Mouse (Mus musculus) CH12.LX (cell line): ENCODE data around the gene Atrip. TPM values are rescaled to one million over a fixed set of nuclear protein-coding genes. Genes with fewer than 3 reads are reported as not detected.

ENCODE experiments used
- DNase-seq: peaks from one replicate; pipeline ENCODE4 v3.0.0-alpha.2; 2013; ENCODE audit errors: extremely low read depth
- H3K27ac ChIP-seq: 2 replicates; pipeline ENCODE4 v1.5.1; 2012; ENCODE audit warnings: low read depth, mild to moderate bottlenecking, control low read depth, moderate library complexity; ENCODE audit not compliant: insufficient read depth
- H3K27me3 ChIP-seq: replicated peaks from 2 replicates; pipeline ENCODE3; 2012; ENCODE audit warnings: inconsistent platforms
- H3K36me3 ChIP-seq, 2 experiments: replicated peaks in 1 of 2; 2 replicates each; pipeline versions ENCODE3 to v1.6.1; 2012; ENCODE audit warnings: inconsistent platforms in 1 of 2, low read length in 1 of 2, mild to moderate bottlenecking in 1 of 2, mixed read lengths in 1 of 2, moderate library complexity in 1 of 2; ENCODE audit not compliant: control insufficient read depth in 1 of 2, insufficient read depth in 1 of 2
- H3K4me1 ChIP-seq, 2 experiments: 2 replicates each; pipeline ENCODE4 v1.6.1; 2012; ENCODE audit warnings: inconsistent platforms in 1 of 2, moderate library complexity in 1 of 2; ENCODE audit not compliant: insufficient read depth in 2 of 2, control insufficient read depth in 1 of 2
- H3K4me2 ChIP-seq: 2 replicates; pipeline ENCODE4 v1.6.1; 2012; ENCODE audit warnings: low read depth, mild to moderate bottlenecking, control low read depth; ENCODE audit not compliant: poor library complexity, insufficient read depth, severe bottlenecking
- H3K4me3 ChIP-seq, 3 experiments: fragments of 150-350 bp in 1 of 3; sonication (generic) in 1 of 3; replicated peaks in 1 of 3; 2 replicates each; pipeline versions ENCODE3 to v1.5.1; 2011 to 2012; ENCODE audit warnings: low read depth in 2 of 3, low read length in 2 of 3, mild to moderate bottlenecking in 2 of 3, moderate library complexity in 2 of 3, control low read depth in 1 of 3, improper control_type of control experiment in 1 of 3, inconsistent platforms in 1 of 3, mixed read lengths in 1 of 3; ENCODE audit not compliant: poor library complexity in 1 of 3
- H3K79me2 ChIP-seq: replicated peaks from 2 replicates; pipeline ENCODE4 v1.6.1; 2012; ENCODE audit warnings: mild to moderate bottlenecking, moderate library complexity; ENCODE audit not compliant: control insufficient read depth, poor library complexity, insufficient read depth, severe bottlenecking; ENCODE audit errors: extremely low read depth
- H3K9ac ChIP-seq: 2 replicates; pipeline ENCODE4 v1.6.1; 2012; ENCODE audit warnings: low read depth, mild to moderate bottlenecking, control low read depth, moderate library complexity; ENCODE audit not compliant: insufficient read depth
- H3K9me3 ChIP-seq: replicated peaks from 2 replicates; pipeline ENCODE3; 2012; ENCODE audit warnings: low read length, inconsistent platforms, mixed read lengths
- BHLHE40 ChIP-seq: IDR thresholded peaks from 2 replicates; pipeline ENCODE4 v1.6.1; 2011; ENCODE audit warnings: mild to moderate bottlenecking, low read depth, low read length, improper control_type of control experiment
- CHD1 ChIP-seq: IDR thresholded peaks from 2 replicates; pipeline ENCODE4 v1.6.1; 2012; ENCODE audit warnings: low read depth, low read length, improper control_type of control experiment, inconsistent platforms
- CHD2 ChIP-seq: IDR thresholded peaks from 2 replicates; pipeline ENCODE4 v1.6.1; 2011; ENCODE audit warnings: low read length, improper control_type of control experiment
- CTCF ChIP-seq, 2 experiments: IDR thresholded peaks in 1 of 2; conservative IDR thresholded peaks in 1 of 2; 2 replicates each; pipeline ENCODE4 v1.5.1; 2011 to 2012; ENCODE audit warnings: low read depth in 2 of 2, low read length in 2 of 2, improper control_type of control experiment in 1 of 2, inconsistent platforms in 1 of 2, mild to moderate bottlenecking in 1 of 2, moderate library complexity in 1 of 2
- E2F4 ChIP-seq: IDR thresholded peaks from 2 replicates; pipeline ENCODE4 v1.6.1; 2011; ENCODE audit warnings: low read depth, low read length, improper control_type of control experiment; ENCODE audit not compliant: insufficient replicate concordance
- EP300 ChIP-seq: IDR thresholded peaks from 2 replicates; pipeline ENCODE4 v1.6.1; 2011; ENCODE audit warnings: low read length, improper control_type of control experiment
- ETS1 ChIP-seq: conservative IDR thresholded peaks from 2 replicates; pipeline ENCODE4 v1.6.1; 2012; ENCODE audit warnings: low read depth, mild to moderate bottlenecking, inconsistent platforms, low read length, improper control_type of control experiment, moderate library complexity
- GABPA ChIP-seq: IDR thresholded peaks from 2 replicates; pipeline ENCODE4 v1.6.1; 2012; ENCODE audit warnings: low read depth, low read length, improper control_type of control experiment, inconsistent platforms; ENCODE audit not compliant: insufficient replicate concordance
- HCFC1 ChIP-seq: IDR thresholded peaks from 2 replicates; pipeline ENCODE4 v1.6.1; 2012; ENCODE audit warnings: low read depth, mild to moderate bottlenecking, inconsistent platforms, low read length, improper control_type of control experiment
- JUN ChIP-seq: IDR thresholded peaks from 2 replicates; pipeline ENCODE4 v1.6.1; 2011; ENCODE audit warnings: low read depth, mild to moderate bottlenecking, low read length, improper control_type of control experiment, moderate library complexity; ENCODE audit not compliant: insufficient read depth
- KAT2A ChIP-seq: IDR thresholded peaks from 2 replicates; pipeline ENCODE4 v1.6.1; 2012; ENCODE audit warnings: low read length, improper control_type of control experiment, inconsistent platforms; ENCODE audit not compliant: insufficient replicate concordance
- MAFK ChIP-seq: IDR thresholded peaks from 2 replicates; pipeline ENCODE4 v1.6.1; 2011; ENCODE audit warnings: low read length, improper control_type of control experiment; ENCODE audit not compliant: insufficient replicate concordance
- MAZ ChIP-seq: IDR thresholded peaks from 2 replicates; pipeline ENCODE4 v1.6.1; 2012; ENCODE audit warnings: low read depth, mild to moderate bottlenecking, inconsistent platforms, low read length, improper control_type of control experiment, moderate library complexity
- MEF2A ChIP-seq: IDR thresholded peaks from 2 replicates; pipeline ENCODE4 v1.6.1; 2014; ENCODE audit warnings: low read depth, mild to moderate bottlenecking, inconsistent platforms, low read length, improper control_type of control experiment, borderline replicate concordance
- NELFE ChIP-seq: IDR thresholded peaks from 2 replicates; pipeline ENCODE4 v1.6.1; 2011; ENCODE audit warnings: low read depth, low read length, improper control_type of control experiment
- NRF1 ChIP-seq: IDR thresholded peaks from 2 replicates; pipeline ENCODE4 v1.6.1; 2014; ENCODE audit warnings: low read depth, mild to moderate bottlenecking, inconsistent platforms, low read length, improper control_type of control experiment, moderate library complexity
- PAX5 ChIP-seq: IDR thresholded peaks from 2 replicates; pipeline ENCODE4 v1.6.1; 2012; ENCODE audit warnings: low read length, inconsistent platforms, mixed read lengths
- POLR2A ChIP-seq: IDR thresholded peaks from 2 replicates; pipeline ENCODE4 v1.6.1; 2011; ENCODE audit warnings: low read depth, mild to moderate bottlenecking, improper control_type of control experiment, low read length
- RAD21 ChIP-seq: IDR thresholded peaks from 2 replicates; pipeline ENCODE4 v1.6.1; 2011; ENCODE audit warnings: low read depth, mild to moderate bottlenecking, low read length, improper control_type of control experiment, moderate library complexity
- RCOR1 ChIP-seq: conservative IDR thresholded peaks from 2 replicates; pipeline ENCODE4 v1.6.1; 2012; ENCODE audit warnings: low read depth, mild to moderate bottlenecking, inconsistent platforms, low read length, improper control_type of control experiment
- SMC3 ChIP-seq: IDR thresholded peaks from 2 replicates; pipeline ENCODE4 v1.6.1; 2011; ENCODE audit warnings: low read depth, low read length, improper control_type of control experiment
- TBP ChIP-seq: conservative IDR thresholded peaks from 2 replicates; pipeline ENCODE4 v1.6.1; 2011; ENCODE audit warnings: low read depth, low read length, improper control_type of control experiment
- TCF12 ChIP-seq: IDR thresholded peaks from 2 replicates; pipeline ENCODE4 v1.6.1; 2014; ENCODE audit warnings: low read depth, mild to moderate bottlenecking, inconsistent platforms, low read length, improper control_type of control experiment
- UBTF ChIP-seq: IDR thresholded peaks from 2 replicates; pipeline ENCODE4 v1.6.1; 2012; ENCODE audit warnings: low read depth, mild to moderate bottlenecking, inconsistent platforms, low read length, improper control_type of control experiment, moderate library complexity
- USF1 ChIP-seq: IDR thresholded peaks from 2 replicates; pipeline ENCODE4 v1.6.1; 2014; ENCODE audit warnings: low read depth, mild to moderate bottlenecking, inconsistent platforms, low read length, improper control_type of control experiment
- USF2 ChIP-seq: conservative IDR thresholded peaks from 2 replicates; pipeline ENCODE4 v1.6.1; 2011; ENCODE audit warnings: low read depth, low read length, improper control_type of control experiment
- ZC3H11A ChIP-seq: IDR thresholded peaks from 2 replicates; pipeline ENCODE4 v1.6.1; 2012; ENCODE audit warnings: low read depth, mild to moderate bottlenecking, inconsistent platforms, low read length, improper control_type of control experiment
- ZKSCAN1 ChIP-seq: IDR thresholded peaks from 2 replicates; pipeline ENCODE4 v1.6.1; 2012; ENCODE audit warnings: low read depth, inconsistent platforms, low read length, improper control_type of control experiment, borderline replicate concordance
- ZNF384 ChIP-seq: IDR thresholded peaks from 2 replicates; pipeline ENCODE4 v1.6.1; 2012; ENCODE audit warnings: low read depth, low read length, improper control_type of control experiment, inconsistent platforms
- dilution Hi-C: fragments of 300-500 bp; cut with MboI; formaldehyde crosslinking; loops from 2 replicates; pipeline ENCODE4 v1.14.3; 2020; ENCODE audit warnings: low sequenced_read_pairs; ENCODE audit not compliant: extremely low pct_unique_long_range_greater_than_20kb, extremely low pct_ligation_motif_present
- in situ Hi-C: fragments of 300-500 bp; cut with MboI; formaldehyde crosslinking; loops from 3 replicates; pipeline ENCODE4 v1.14.3; 2019; ENCODE audit warnings: low sequenced_read_pairs, low pct_ligation_motif_present, low pct_unique_long_range_greater_than_20kb, mixed read lengths
- polyA plus RNA-seq: library from polyadenylated mRNA; unstranded; fragments of >175 nt; gene quantifications from 2 replicates; pipeline ENCODE4 v1.2.1, GENCODE M21; 2012; ENCODE audit warnings: low read depth; ENCODE audit not compliant: insufficient read length
- total RNA-seq, 2 experiments: library from RNA; depleted of rRNA; stranded (reverse); fragments of 300-350 nt in 1 of 2; fragments of >200 nt in 1 of 2; gene quantifications; 2 replicates each; pipeline ENCODE4 v1.2.3; 2012 to 2014

Atrip gene
- total and polyA plus RNA-seq, 3 experiments: 17.6 to 24.1 (median 18.0) TPM

DNA sequence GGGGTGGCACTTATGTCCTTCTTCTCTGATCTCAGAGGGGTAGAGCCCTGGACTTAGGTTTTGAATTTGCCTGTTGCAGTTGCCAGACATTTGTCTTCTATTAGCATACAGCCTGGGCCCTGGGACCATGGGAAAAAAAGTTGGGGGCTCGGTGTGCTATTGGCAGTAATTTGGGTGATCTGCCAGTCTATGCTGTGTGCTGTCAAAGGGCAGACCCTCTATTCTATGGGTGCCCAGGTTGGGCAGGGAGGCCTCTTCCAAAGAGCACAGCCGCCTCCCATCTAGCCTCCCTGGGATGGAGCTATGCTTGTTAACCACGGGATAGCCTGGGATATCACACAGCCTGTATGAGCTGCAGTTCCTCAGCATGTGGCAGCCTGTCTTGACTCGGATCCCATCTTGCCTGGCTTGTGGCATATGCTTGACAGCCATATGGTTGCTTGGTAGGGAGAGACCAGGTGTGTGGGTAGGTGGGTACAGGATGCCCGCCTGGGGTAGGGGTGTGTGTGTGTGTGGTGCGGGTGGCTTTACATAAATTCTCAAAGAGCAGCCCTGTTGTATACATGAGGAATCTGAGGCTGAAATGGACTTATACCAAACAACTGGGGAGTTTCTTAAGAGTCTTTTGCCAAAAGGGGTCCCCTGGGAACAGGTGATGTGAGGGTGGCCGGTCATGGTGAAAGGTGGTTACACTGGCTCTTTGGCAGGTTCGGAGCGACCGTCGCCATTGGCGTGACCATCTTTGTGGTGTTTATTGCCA is 18.5 kb downstream of the Atrip start:
- H3K4me2 ChIP-seq: peak overlapping the region; percentile 88
- peaks cover 40 to 71% of the 10 kb centered on the region in 2 experiments for H3K4me1 ChIP-seq

DNA sequence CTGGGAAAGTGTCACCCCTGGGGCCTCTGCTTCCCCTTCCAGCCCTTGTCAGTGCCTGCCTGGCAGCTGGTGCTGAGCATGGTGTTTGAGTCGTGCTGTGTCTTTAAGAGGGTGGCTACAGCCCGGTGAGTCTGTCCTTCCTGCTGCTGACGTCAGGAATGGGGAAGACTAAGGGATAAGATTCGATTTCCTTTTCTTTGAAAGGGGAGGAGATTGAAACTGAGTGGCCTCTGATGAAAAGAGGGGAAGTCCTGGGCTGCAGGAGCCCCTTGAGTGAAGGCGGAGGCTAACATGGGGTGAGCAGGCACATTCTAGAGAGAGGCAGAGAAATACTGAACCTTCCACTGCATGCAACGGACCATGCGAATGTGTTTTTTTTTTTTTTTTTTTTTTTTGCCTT is 19.2 kb downstream of the Atrip start:
- Histone ChIP-seq H3K9me3 (no peaks in the 10 kb centered on the region), H3K27ac (peak overlapping the region; percentile 75; the same call in 1 of the 2 replicates), H3K79me2 (peaks cover 61% of the 10 kb centered on the region), H3K9ac (peak overlapping the region; percentile 60; the same call in 1 of the 2 replicates), H3K27me3 (no peaks in the 10 kb centered on the region), H3K4me3 (peak overlapping the region; percentile 47 to 51 (median 50)), H3K4me1 (peaks cover 35 to 67% of the 10 kb centered on the region in 2 experiments), H3K36me3 (peaks cover 29 to 40% of the 10 kb centered on the region in 2 experiments), H3K4me2 (peak overlapping the region; percentile 88)
- dilution Hi-C loops: no loop called here
- DNase-seq: peak; percentile 85
- in situ Hi-C loops: no loop called here
- TF ChIP-seq E2F4 (no peak), ZKSCAN1 (no peak), TCF12 (peak; percentile 52), CHD2 (no peak), RAD21 (no peak), JUN (0 out of 2 replicates have a peak, but pooled peaks have one; percentile 14), KAT2A (no peak), UBTF (no peak), ETS1 (peak; percentile 67), USF2 (no peak), NELFE (no peak), RCOR1 (0 out of 2 replicates have a peak, but pooled peaks have one; percentile 21), MEF2A (0 out of 2 replicates have a peak, but pooled peaks have one; percentile 55), SMC3 (no peak), MAFK (0 out of 2 replicates have a peak, but pooled peaks have one; percentile 29), PAX5 (no peak), POLR2A (no peak; the same call in 1 of the 2 replicates), ZNF384 (peak; percentile 89), GABPA (no peak), USF1 (no peak), HCFC1 (peak; percentile 63), MAZ (peak; percentile 66; the same call in 1 of the 2 replicates), NRF1 (no peak), TBP (0 out of 2 replicates have a peak, but pooled peaks have one; percentile 47), CHD1 (no peak), ZC3H11A (no peak), CTCF (conservative IDR thresholded peaks at IDR 0.05 in 1 of 2, IDR thresholded peaks at IDR 0.05 in 1 of 2; ENCODE audit: low read depth in 2 of 2, low read length in 2 of 2) (no peak), BHLHE40 (0 out of 2 replicates have a peak, but pooled peaks have one; percentile 2), EP300 (0 out of 2 replicates have a peak, but pooled peaks have one; percentile 37)

More for the DNA sequence above, 18.5 kb downstream of the Atrip start:
- Histone ChIP-seq H3K36me3 (peaks cover 34 to 47% of the 10 kb centered on the region in 2 experiments), H3K4me3 (peak overlapping the region; percentile 47 to 51 (median 50)), H3K9me3 (no peaks in the 10 kb centered on the region), H3K27ac (peak overlapping the region; percentile 75), H3K79me2 (peaks cover 57% of the 10 kb centered on the region), H3K27me3 (no peaks in the 10 kb centered on the region), H3K9ac (peak overlapping the region; percentile 60; the same call in 1 of the 2 replicates)
- in situ Hi-C loops (no loop called here), dilution Hi-C loops (no loop called here)
- no peak for DNase-seq
- TF ChIP-seq GABPA (no peak), E2F4 (no peak)
